Mouse (Mus musculus): ENCODE measurements at regions not wholly inside any gene's neighbourhood (a gene's known extent, or its start where the extent isn't known, plus 50 kb on each side); places are given as distances from the start of the nearest gene placed in this dataset.
A peak's percentile ranks its signal among the peaks of the same experiment; 100 is the strongest.

- DNase-seq (ENCODE audit: low spot score in 2 of 2), result no peak
Observed at GRCm38 (mm10) chr12:106128944-106129724, 119.1 kb downstream of the Vrk1 start.

GRCm38 (mm10) chr12:106130071-106130676 is 120.1 kb downstream of the Vrk1 start:
- DNase-seq (ENCODE audit: low spot score in 2 of 2), result peak; percentile 43 to 55

GRCm38 (mm10) chr12:106132715-106133114 is 122.7 kb downstream of the Vrk1 start:
- DNase-seq (ENCODE audit: low spot score in 2 of 2), result no peak

GRCm38 (mm10) chr12:106138466-106138865 is 128.4 kb downstream of the Vrk1 start:
- DNase-seq (ENCODE audit: low spot score in 2 of 2), result no peak

GRCm38 (mm10) chr12:106139491-106139890 is 129.5 kb downstream of the Vrk1 start:
- peak in 1 of 2 experiments; percentile 53 for DNase-seq (ENCODE audit: low spot score in 2 of 2)

GRCm38 (mm10) chr12:106139927-106140326 is 129.9 kb downstream of the Vrk1 start:
- no peak for DNase-seq (ENCODE audit: low spot score in 2 of 2)

GRCm38 (mm10) chr12:106140671-106141070 is 130.6 kb downstream of the Vrk1 start:
- peak in 1 of 2 experiments; percentile 34 for DNase-seq (ENCODE audit: low spot score in 2 of 2)

GRCm38 (mm10) chr12:106143548-106143947 is 133.5 kb downstream of the Vrk1 start:
- no peak for DNase-seq (ENCODE audit: low spot score in 2 of 2)

- DNase-seq (ENCODE audit: low spot score in 2 of 2), result no peak
Observed at GRCm38 (mm10) chr12:106156837-106157236, 146.8 kb downstream of the Vrk1 start.

GRCm38 (mm10) chr12:106157827-106158226 is 147.8 kb downstream of the Vrk1 start:
- no peak for DNase-seq (ENCODE audit: low spot score in 2 of 2)

- DNase-seq (ENCODE audit: low spot score in 2 of 2), result no peak
Observed at GRCm38 (mm10) chr12:106158620-106159019, 148.6 kb downstream of the Vrk1 start.

- no peak for DNase-seq (ENCODE audit: low spot score in 2 of 2)
Observed at GRCm38 (mm10) chr12:106171301-106171700, 161.3 kb downstream of the Vrk1 start.

- DNase-seq (ENCODE audit: low spot score in 2 of 2), result no peak
Observed at GRCm38 (mm10) chr12:106173211-106173610, 163.2 kb downstream of the Vrk1 start.

GRCm38 (mm10) chr12:106174070-106174980 is 164.3 kb downstream of the Vrk1 start:
- DNase-seq (ENCODE audit: low spot score in 2 of 2), result peak; percentile 47 to 59

- no peak for DNase-seq (ENCODE audit: low spot score in 2 of 2)
Observed at GRCm38 (mm10) chr12:106174981-106175700, 165.1 kb downstream of the Vrk1 start.

- DNase-seq (ENCODE audit: low spot score in 2 of 2), result no peak
Observed at GRCm38 (mm10) chr12:106177302-106177701, 167.3 kb downstream of the Vrk1 start.

GRCm38 (mm10) chr12:106177861-106178260 is 167.8 kb downstream of the Vrk1 start:
- DNase-seq (ENCODE audit: low spot score in 2 of 2), result no peak

- DNase-seq (ENCODE audit: low spot score in 2 of 2), result no peak
Observed at GRCm38 (mm10) chr12:106178688-106179205, 168.7 kb downstream of the Vrk1 start.

GRCm38 (mm10) chr12:106182923-106183322 is 172.9 kb downstream of the Vrk1 start:
- DNase-seq (ENCODE audit: low spot score in 2 of 2), result no peak

- DNase-seq (ENCODE audit: low spot score in 2 of 2), result no peak
Observed at GRCm38 (mm10) chr12:106183973-106184372, 173.9 kb downstream of the Vrk1 start.

GRCm38 (mm10) chr12:106185398-106186077 is 175.5 kb downstream of the Vrk1 start:
- peak; percentile 60 to 73 for DNase-seq (ENCODE audit: low spot score in 2 of 2)
